Mouse (Mus musculus) heart, postnatal 14 days (tissue): Measurements from ENCODE around the gene Bcl2l1. TPM values are rescaled to one million over a fixed set of nuclear protein-coding genes. Genes with fewer than 3 reads are reported as not detected.

Experiments
- DNase-seq, 2 experiments: peaks; one replicate each; pipeline ENCODE4 v3.0.0; 2021 to 2022
- intact Hi-C: fragments of 180-260 bp; cut with DNase I; formaldehyde crosslinking; loops from one replicate; pipeline ENCODE4 v1.15.1; 2025
- microRNA-seq, 2 experiments: library from miRNA; unstranded; fragments of <30 nt; microRNA quantifications; one replicate each; pipeline ENCODE4 v1.2.0; 2021 to 2022
- total RNA-seq, 2 experiments: library from RNA; stranded (reverse); gene quantifications; 2 replicates each; pipeline ENCODE4 v1.2.3; 2021

The Bcl2l1 gene
- total RNA-seq, 2 experiments from 2014 or later: 79.8 to 92.2 TPM

DNA sequence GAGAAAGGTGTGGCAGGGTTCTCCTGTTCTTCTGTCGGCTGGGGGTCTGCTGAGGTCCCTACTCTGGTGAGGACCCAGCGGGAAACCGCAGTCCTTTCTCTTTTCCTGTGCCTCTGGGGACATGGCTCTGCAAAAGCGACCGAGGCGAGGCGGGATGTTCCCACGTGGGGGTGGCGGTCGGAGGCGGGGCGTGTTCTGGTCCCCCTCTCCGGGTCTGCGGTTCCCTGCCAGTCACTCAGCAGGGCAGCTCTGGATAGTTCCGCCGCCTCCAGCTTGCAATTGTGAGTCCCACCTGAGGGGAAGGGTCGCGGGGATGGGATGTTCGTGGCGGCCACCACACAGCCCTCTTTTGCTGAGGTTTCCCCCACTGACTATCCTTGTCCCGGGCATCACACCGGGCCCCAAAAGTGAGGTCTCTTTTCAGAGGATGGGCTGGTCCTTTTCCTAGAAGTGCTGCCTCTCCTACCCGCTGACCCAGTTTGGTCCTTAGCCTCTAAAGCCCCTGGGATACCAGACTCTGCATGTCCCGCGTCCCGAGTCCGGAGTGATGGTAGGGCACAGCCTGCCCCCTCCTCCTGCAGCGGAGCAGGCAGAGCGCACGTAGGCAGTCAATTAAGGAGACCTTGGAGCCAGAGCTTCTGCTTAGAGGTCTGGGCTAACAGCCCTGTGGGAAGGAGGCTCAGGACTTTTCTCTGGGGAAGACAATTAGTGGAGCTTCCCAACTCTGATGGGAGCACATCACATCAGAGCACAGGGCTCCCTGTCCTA, 77.4 kb downstream of the Bcl2l1 start, which contains the start of gene Cox4i2:
TSS of gene Cox4i2 (plus strand) at position 230 of the 768 bp plus-strand sequence.
- intact Hi-C loops: loop anchor here (10.0 kb wide), 1 partner anchor 139 kb away; no protein-coding TSS in a partner anchor

GRCm38 (mm10) chr2:152742435-152742834, 89.1 kb downstream of the Bcl2l1 start:
- intact Hi-C loops: loop anchor here (1.0 to 10.0 kb wide), 3 partner anchors 24 to 272 kb away; partner anchors contain the start of gene Pdrg1
- peak; percentile 77 to 84 for DNase-seq

More for the DNA sequence above, 77.4 kb downstream of the Bcl2l1 start, which contains the start of gene Cox4i2:
- DNase-seq: peak; percentile 53 to 54

DNA sequence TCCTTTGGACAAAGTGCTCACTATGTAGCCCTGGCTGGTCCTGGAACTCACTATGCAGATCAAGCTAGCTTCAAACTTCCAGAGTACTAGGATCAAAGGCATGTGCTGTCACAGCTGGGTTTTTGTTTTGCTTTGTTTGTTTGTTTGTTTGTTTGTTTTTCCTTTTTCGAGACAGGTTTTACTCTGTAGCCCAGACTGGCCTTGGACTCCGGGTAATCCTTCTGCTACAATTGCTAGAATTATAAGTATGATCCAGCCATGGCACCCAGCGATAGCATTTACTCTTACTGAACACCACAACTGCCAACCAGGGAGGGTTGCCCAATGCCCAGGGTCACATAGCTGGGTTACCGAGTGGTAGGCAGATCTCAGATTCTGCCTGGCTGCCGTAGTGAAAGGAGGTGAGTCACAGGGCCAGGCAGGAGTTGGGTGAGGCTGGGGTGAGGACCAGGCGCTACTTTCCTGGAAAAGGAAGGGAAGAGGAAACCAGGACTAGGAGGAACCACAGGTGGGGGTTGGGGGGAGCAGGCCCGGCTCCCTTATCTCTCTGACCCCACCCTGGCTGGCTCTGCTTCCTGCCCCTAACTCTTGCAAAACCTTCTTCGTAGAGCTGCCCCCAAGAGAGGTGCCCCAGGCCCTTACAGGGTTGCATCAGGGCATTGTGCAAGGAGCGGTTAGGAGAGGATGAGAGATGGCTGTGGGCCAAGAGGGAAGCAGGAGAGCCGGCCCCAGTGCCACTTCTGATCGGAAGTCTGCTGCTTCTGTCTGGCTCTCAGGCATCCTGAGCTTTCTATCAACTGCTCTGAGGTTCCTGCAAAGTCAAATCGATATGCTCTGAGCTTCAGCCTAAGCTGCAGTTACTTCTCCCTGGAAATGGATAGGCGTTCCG, 90.1 kb downstream of the Bcl2l1 start:
- intact Hi-C loops: loop anchor here (1.0 to 10.0 kb wide), 3 partner anchors 25 to 273 kb away; partner anchors contain the start of gene Pdrg1
- peak; percentile 67 to 77 for DNase-seq

DNA sequence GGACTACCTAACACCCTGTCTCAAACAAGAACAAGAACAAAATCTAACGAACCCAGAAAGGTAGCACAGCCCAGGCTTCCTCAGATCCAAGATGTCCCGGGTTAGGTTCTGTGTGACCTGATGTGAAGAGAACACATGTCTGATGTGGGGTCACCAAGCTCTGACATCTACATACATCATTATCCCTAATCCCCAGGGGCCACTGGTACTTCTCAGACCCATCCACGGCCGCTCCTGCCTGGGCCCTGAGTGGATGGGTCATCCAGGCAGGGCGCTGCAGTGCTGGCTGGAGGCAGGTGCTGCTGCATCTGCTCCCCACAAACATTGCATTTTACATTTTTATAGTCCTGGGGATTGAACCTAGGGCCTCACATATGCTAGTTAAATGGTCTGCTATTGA, 91.0 kb downstream of the Bcl2l1 start:
- intact Hi-C loops: loop anchor here (10.0 kb wide), 1 partner anchor 274 kb away; the partner anchor contains the start of gene Pdrg1

DNA sequence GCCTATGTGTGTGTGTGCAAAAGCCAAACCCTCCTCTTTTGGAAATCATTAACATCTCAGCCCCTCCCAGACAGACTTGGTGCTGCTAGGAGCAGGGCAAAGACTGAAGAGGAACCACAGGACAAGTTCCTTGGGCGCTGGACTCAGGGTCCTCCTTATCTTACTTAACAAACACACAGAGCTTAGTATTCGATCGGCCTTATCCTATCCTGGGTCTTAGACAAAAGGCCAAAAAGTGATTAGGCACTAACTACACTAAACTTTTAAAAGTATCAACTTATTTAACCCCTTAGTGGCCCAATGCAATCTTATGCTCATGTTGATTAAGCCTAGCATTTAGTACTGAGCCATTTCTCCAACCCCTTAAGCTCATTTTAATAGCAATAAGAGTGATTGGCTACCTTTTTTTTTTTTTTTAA, 91.7 kb downstream of the Bcl2l1 start:
- peak in 1 of 2 experiments; percentile 36 for DNase-seq
- intact Hi-C loops: loop anchor here (10.0 kb wide), 1 partner anchor 275 kb away; the partner anchor contains the start of gene Pdrg1

More for the DNA sequence above, 91.0 kb downstream of the Bcl2l1 start:
- DNase-seq: no peak

GRCm38 (mm10) chr2:152739031-152739841, 92.3 kb downstream of the Bcl2l1 start:
- intact Hi-C loops: no loop called here
- DNase-seq: peak; percentile 88

GRCm38 (mm10) chr2:152738341-152738740, 93.2 kb downstream of the Bcl2l1 start:
- intact Hi-C loops: no loop called here
- no peak for DNase-seq

- intact Hi-C loops: loop anchor here (2.0 kb wide), 1 partner anchor 31 kb away; no protein-coding TSS in a partner anchor
- DNase-seq: peak; percentile 28 to 45
Measured at GRCm38 (mm10) chr2:152737306-152738221, 94.0 kb downstream of the Bcl2l1 start.

DNA sequence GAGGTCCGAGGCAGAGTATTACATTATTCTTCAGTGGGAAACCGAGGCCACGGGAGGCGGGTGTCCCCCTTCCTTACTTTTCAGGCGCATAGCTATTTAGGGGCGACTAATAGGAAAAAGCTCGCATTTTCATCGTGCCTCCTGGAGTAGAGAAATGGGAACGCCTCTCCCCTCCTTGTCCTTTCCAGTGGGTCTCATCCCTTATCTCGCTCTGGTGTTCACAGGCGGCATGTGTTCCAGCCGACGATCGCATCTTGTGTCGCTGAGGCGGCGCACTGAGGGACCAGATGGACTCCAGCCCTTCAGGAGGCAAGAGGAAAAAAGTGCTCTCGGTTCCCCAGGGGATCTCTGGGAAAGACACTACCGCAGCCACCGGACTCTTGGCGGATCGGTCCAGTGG, 94.8 kb downstream of the Bcl2l1 start:
- intact Hi-C loops: loop anchor here (2.0 kb wide), 1 partner anchor 30 kb away; no protein-coding TSS in a partner anchor
- DNase-seq: peak; percentile 37 to 42

- DNase-seq: peak; percentile 84 to 86
- intact Hi-C loops: loop anchor here (2.0 kb wide), 1 partner anchor 29 kb away; no protein-coding TSS in a partner anchor
Measured at GRCm38 (mm10) chr2:152736090-152736601, 95.4 kb downstream of the Bcl2l1 start, which contains the start of gene Id1. Id1 (plus strand) TSS chr2:152736251.

DNA sequence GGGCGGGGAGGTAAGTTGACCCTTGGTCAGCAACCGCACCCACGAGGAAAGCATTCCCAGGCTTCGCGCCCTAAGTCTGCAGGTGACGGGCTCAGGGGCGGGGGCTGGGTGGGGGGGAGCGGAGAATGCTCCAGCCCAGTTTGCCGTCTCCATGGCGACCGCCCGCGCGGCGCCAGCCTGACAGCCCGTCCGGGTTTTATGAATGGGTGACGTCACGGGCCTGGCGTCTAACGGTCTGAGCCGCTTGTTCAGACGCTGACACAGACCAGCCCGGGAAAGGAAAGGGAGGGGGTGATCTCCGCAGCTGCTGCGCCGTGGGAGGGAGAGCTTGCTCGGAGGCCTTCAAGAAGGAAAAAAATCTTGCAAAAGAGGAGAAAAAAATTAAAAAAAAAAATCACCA, 96.5 kb downstream of the Bcl2l1 start:
- intact Hi-C loops: no loop called here
- peak; percentile 94 to 97 for DNase-seq

DNA sequence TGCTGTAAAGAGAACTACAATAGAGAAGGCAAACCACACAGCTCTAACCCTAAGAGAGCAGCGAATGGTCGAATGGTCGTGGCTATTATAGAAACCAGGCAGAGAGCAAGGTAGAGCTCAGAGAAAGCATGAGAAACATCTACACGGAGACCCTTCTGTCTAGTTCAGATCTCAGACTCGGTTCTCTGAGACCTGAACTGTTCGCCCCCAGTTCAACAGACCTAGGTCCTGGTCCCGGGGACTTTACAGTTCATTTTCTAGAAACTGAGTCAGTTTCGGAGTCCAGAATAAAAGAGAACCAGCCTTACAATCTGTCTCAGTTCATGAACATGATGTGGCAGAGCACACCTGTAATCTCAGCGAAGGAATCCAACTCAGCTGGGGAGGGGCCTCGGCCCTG, 97.0 kb downstream of the Bcl2l1 start:
- intact Hi-C loops: no loop called here

DNA sequence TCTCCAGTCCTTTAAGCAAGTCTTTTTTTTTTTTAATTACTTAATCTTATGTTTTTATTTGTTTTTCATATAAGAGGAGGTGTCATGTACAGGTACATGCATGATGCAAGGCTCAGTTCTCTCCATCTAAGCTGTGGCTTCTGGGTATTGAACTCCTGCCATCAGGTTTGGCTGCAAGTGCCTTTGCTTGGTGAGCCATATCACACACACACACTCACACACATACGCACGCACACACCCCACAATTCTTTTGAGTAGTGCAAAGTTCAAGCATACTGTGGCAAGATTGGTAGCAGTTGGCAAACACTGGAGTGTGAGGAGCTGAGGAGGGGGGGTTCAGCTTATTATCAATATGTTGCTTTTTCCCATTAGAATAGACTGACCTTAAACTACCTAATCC, 98.3 kb downstream of the Bcl2l1 start:
- no peak for DNase-seq
- intact Hi-C loops: no loop called here

More for the DNA sequence above, 97.0 kb downstream of the Bcl2l1 start:
- no peak for DNase-seq

Small RNA genes within 50 kb of the gene (microRNA-seq; reads per million reads assigned to microRNA genes)
- gene Gm23802 (0 reads per million in 2 experiments), gene Mir5622 (0 to 2.4 reads per million in 2 experiments)

Other genes with a start within 250 kb of the Bcl2l1 start
- gene Defb45, start 232.3 kb downstream of the Bcl2l1 start, total RNA-seq: not detected
- gene Defb36, start 227.4 kb downstream of the Bcl2l1 start, total RNA-seq: not detected
- gene Defb25, start 208.7 kb downstream of the Bcl2l1 start, total RNA-seq: not detected
- gene Rem1, start 204.8 kb downstream of the Bcl2l1 start, total RNA-seq: 10 to 100 TPM in 1 of 2 experiments, 1 to 10 TPM in 1; 9.1 to 11.9 TPM
- 10 to 100 TPM; 38.7 to 42.4 TPM for gene H13, start 162.3 kb downstream of the Bcl2l1 start, total RNA-seq
- gene Mcts2, start 144.7 kb downstream of the Bcl2l1 start, total RNA-seq: 10 to 100 TPM; 17.4 to 18.7 TPM
- gene Id1, start 95.5 kb downstream of the Bcl2l1 start, total RNA-seq: 10 to 100 TPM; 82.1 to 85.3 TPM
- 10 to 100 TPM; 17.8 to 19.1 TPM for gene Cox4i2, start 77.6 kb downstream of the Bcl2l1 start, total RNA-seq
- gene Tpx2, start 16.2 kb upstream of the Bcl2l1 start, total RNA-seq: 1 to 10 TPM; 4.4 to 8.5 TPM
- gene Mylk2, start 79.6 kb upstream of the Bcl2l1 start, total RNA-seq: under 1 TPM; 0.34 to 0.41 TPM
- 1 to 10 TPM; 6.0 to 6.7 TPM for gene Foxs1, start 101.5 kb upstream of the Bcl2l1 start, total RNA-seq
- under 1 TPM in 1 of 2 experiments, not detected in 1; 0.22 TPM for gene Dusp15, start 120.0 kb upstream of the Bcl2l1 start, total RNA-seq
- not detected for gene Ttll9, start 130.8 kb upstream of the Bcl2l1 start, total RNA-seq
- gene Pdrg1, start 183.7 kb upstream of the Bcl2l1 start, total RNA-seq: 10 to 100 TPM; 91.1 to 98.4 TPM
- gene Xkr7, start 200.1 kb upstream of the Bcl2l1 start, total RNA-seq: not detected
- gene Ccm2l, start 234.2 kb upstream of the Bcl2l1 start, total RNA-seq: 10 to 100 TPM; 23.1 to 25.4 TPM